Mouse (Mus musculus) small intestine, adult 2 months (tissue): ENCODE measurements at regions not wholly inside any gene's neighbourhood (a gene's known extent, or its start where the extent isn't known, plus 50 kb on each side); places are given as distances from the start of the nearest gene placed in this dataset.

Source experiments
- CTCF ChIP-seq: fragments of 200-500 bp; IDR thresholded peaks from 2 replicates; pipeline ENCODE4 v1.5.1; 2012; ENCODE audit warnings: low read depth, mild to moderate bottlenecking, control low read depth, inconsistent platforms, low read length, moderate library complexity, mixed read lengths; ENCODE audit not compliant: insufficient replicate concordance, insufficient read length; ENCODE audit errors: extremely low read depth
- POLR2A ChIP-seq: fragments of 200-500 bp; IDR thresholded peaks from 2 replicates; pipeline ENCODE4 v1.6.1; 2012; ENCODE audit warnings: low read depth, mild to moderate bottlenecking, control low read depth, inconsistent platforms, low read length, moderate library complexity

DNA sequence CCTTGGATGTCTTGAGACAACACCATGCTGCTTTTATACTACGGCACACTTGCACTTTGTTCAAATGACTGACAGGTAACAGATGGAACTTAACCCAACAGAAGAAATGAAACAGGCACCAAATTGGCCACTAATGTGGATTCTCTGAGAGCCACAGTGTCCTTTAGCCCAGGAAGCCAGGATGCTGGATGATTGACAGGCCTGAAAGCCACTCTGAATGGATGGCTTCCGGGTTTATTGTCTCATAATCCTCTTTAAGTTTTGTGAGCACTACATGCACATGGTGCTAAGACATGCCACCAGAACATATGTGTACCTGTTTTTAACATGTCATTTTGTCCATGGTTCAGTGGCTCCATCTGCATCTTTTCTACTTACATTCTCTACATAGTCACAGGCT, 152.7 kb downstream of the Drd1 start:
- no peak for TF ChIP-seq POLR2A
- TF ChIP-seq CTCF: no peak
